Mouse (Mus musculus): ENCODE measurements around the gene Plekhg3. TPM values are rescaled to one million over a fixed set of nuclear protein-coding genes. Genes with fewer than 3 reads are reported as not detected.

Gene Plekhg3
- 3.3 and 4.1 TPM in 2 replicates for polyA plus RNA-seq (2015; fragmentation: Nextera tagmentation; extraction: Ambion mirVana)

DNA sequence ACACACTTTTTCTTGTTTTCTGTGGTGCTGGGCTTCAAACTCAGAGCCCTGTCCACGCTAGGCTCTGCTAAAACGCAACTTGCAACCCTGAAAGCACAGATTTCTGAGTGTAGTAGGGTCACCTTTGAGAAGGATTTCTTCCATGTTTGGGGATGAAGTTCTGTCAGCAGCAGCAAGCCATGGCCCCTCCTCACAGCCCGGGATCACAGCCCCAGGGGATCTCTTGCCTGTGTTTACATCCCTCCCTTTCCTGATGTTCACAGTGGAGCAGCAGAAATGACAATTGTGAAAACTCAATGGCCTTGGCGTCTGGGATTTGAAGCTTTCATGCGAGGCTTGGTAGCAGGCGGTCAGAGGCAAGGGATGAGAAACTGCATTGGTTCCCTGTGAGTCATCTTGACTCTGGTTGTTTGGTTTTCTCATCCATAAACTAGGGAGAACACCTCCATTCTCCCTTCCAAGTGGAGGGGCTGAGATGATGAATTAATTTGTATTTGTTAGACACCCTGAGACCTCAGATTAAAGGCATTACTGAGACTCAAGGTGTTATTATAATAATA, at the start of gene Plekhg3:
TSS of gene Plekhg3 (plus strand) at position 312 of the 560 bp plus-strand sequence.
- H3K9ac ChIP-seq = no peak within 1 kb of the TSS
- H3K27me3 ChIP-seq = peaks cover 91% of the 10 kb centered on the region
- H3K4me2 ChIP-seq = peak within 1 kb of the TSS; percentile 63; the same call in 1 of the 2 replicates

DNA sequence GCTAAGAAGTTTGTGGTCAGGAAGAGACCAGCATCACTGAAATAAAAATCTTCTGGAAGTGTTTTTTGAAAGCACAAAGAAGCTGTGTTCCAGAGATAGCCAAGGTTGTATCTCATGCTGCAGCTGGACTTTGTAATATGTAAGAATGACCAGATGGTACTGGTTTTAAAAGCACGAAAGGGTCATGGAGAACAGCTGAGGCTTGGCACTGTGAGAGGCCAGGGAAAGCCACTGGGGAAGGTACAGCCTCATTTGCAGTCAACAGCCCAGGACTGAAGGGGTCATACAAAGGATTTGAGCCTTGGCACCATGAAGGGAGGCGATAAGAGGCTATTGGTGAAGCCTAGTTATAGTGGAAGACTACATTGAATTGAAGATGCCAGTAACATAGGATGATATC, 48.2 kb upstream of the Plekhg3 start:
- Histone ChIP-seq H3K36me3 (replicated peaks) (no peaks in the 10 kb centered on the region), H3K4me3 (replicated peaks) (no peak overlapping the region), H3K4me2 (no peak overlapping the region), H3K4me1 (replicated peaks) (no peaks in the 10 kb centered on the region), H3K27me3 (no peaks in the 10 kb centered on the region), H3K9ac (no peak overlapping the region), H3K27ac (replicated peaks) (no peak overlapping the region), H3K9me3 (replicated peaks) (no peaks in the 10 kb centered on the region)
- ATAC-seq (ENCODE audit: insufficient read depth) = no peak
- 59% methylated on average over 2 of the region's 2 CpGs for WGBS (ENCODE audit: insufficient replicate concordance)

More for the DNA sequence above, at the start of gene Plekhg3:
- Histone ChIP-seq H3K4me1 (replicated peaks) (peaks cover 28% of the 10 kb centered on the region; the same call in 1 of the 2 replicates), H3K36me3 (replicated peaks) (no peaks in the 10 kb centered on the region), H3K4me3 (replicated peaks) (no peak within 1 kb of the TSS), H3K27ac (replicated peaks) (no peak within 1 kb of the TSS; the same call in 1 of the 2 replicates), H3K9me3 (replicated peaks) (no peaks in the 10 kb centered on the region)
- 49% methylated on average over 6 of the region's 6 CpGs for WGBS (ENCODE audit: insufficient replicate concordance)
- no peak for ATAC-seq (ENCODE audit: insufficient read depth)

DNA sequence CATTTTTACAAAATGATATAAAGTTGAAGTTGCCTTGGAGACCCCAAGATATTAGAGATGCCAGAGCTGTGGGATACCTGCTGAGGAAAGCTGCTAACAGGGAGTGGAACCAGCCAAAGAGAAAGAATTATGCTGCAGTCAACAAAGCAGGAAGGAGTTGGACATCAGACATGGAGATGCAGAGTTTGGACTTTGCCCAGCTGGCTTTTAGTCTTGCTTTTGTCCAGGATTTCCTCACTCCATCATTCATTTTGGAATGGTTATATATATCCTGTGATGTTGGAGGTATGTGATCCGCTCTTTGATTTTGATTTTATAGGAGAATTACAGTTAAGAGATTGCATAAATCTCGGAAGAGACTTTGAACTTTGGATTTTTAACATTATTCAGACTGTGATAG, 47.7 kb upstream of the Plekhg3 start:
- Histone ChIP-seq H3K4me3 (replicated peaks) (no peak overlapping the region), H3K27me3 (no peaks in the 10 kb centered on the region), H3K36me3 (replicated peaks) (no peaks in the 10 kb centered on the region), H3K4me2 (no peak overlapping the region), H3K9me3 (replicated peaks) (no peaks in the 10 kb centered on the region), H3K27ac (replicated peaks) (no peak overlapping the region), H3K9ac (no peak overlapping the region), H3K4me1 (replicated peaks) (no peaks in the 10 kb centered on the region)
- WGBS (ENCODE audit: insufficient replicate concordance) = 67% methylated on average over 2 of the region's 2 CpGs
- ATAC-seq (ENCODE audit: insufficient read depth) = no peak

DNA sequence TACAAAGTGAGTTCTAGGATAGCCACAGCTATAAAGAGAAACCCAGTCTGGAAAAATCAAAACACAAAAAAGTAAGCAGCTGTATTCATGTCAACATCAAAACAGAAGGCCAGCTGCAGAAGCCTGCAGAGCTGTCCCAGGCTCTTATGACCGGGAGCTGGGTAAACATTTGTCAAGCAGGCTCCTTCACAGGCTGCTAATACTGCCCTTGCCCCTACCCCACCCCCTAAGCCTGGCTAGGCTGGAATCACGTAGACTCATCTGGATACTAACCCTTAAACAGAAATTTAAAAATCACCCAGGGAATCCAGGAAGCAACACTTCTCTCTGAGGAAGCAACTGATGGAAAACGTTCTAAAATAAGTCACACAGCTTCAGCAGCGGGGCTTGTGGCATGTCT, 45.8 kb upstream of the Plekhg3 start:
- WGBS (ENCODE audit: insufficient replicate concordance) = 28% methylated on average over 4 of the region's 4 CpGs
- Histone ChIP-seq H3K9ac (no peak overlapping the region), H3K27ac (replicated peaks) (no peak overlapping the region), H3K9me3 (replicated peaks) (no peaks in the 10 kb centered on the region), H3K4me2 (no peak overlapping the region), H3K36me3 (replicated peaks) (no peaks in the 10 kb centered on the region), H3K4me1 (replicated peaks) (no peaks in the 10 kb centered on the region), H3K4me3 (replicated peaks) (no peak overlapping the region), H3K27me3 (no peaks in the 10 kb centered on the region)
- no peak for ATAC-seq (ENCODE audit: insufficient read depth)

DNA sequence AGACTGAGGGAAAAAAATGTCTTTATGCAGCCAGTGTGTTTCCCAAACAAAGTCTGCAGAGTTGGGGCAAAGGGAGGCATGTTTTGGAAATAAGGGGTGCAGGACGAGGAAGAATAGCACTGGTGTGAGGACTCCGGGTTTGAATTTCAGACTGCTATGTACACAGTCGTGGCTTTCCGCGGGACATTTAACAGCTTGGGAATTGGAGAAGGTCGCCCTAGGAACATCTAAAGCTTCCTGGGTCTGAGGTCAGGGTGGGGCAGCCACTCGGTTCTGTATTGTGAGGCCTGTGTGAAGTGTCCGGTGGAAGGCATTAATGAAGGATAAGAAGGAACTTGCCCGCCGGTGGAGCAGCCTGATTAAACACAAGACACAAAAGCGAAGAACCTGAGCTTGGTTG, 45.3 kb upstream of the Plekhg3 start:
- Histone ChIP-seq H3K9me3 (replicated peaks) (no peaks in the 10 kb centered on the region), H3K27ac (replicated peaks) (no peak overlapping the region), H3K36me3 (replicated peaks) (no peaks in the 10 kb centered on the region), H3K9ac (no peak overlapping the region), H3K4me1 (replicated peaks) (no peaks in the 10 kb centered on the region), H3K27me3 (no peaks in the 10 kb centered on the region), H3K4me3 (replicated peaks) (no peak overlapping the region), H3K4me2 (no peak overlapping the region)
- ATAC-seq (ENCODE audit: insufficient read depth) = no peak
- WGBS (ENCODE audit: insufficient replicate concordance) = 43% methylated on average over 11 of the region's 11 CpGs

DNA sequence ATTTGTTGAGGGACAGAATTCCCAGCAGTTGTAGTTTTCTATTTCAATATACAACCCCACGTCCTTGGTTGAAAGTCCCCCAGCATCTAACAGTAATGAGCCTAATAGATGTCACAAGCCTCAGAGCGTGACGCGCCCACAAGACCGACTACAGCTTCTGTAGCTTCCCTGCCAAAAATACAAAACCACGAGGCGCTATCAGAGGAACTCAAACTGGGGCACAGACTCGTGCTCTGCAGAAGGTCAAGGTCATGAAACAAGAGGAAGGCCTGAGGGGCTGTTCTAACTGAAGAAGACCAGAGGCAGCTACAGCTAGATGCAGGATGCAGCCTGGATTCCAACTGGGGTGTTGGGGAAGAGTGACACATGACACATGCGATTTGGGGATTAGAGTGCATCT, 43.7 kb upstream of the Plekhg3 start:
- Histone ChIP-seq H3K4me1 (replicated peaks) (no peaks in the 10 kb centered on the region), H3K36me3 (replicated peaks) (no peaks in the 10 kb centered on the region), H3K27ac (replicated peaks) (no peak overlapping the region), H3K4me3 (replicated peaks) (no peak overlapping the region), H3K4me2 (no peak overlapping the region), H3K9me3 (replicated peaks) (no peaks in the 10 kb centered on the region), H3K9ac (no peak overlapping the region), H3K27me3 (no peaks in the 10 kb centered on the region)
- WGBS (ENCODE audit: insufficient replicate concordance) = 24% methylated on average over 9 of the region's 9 CpGs
- no peak for ATAC-seq (ENCODE audit: insufficient read depth)

DNA sequence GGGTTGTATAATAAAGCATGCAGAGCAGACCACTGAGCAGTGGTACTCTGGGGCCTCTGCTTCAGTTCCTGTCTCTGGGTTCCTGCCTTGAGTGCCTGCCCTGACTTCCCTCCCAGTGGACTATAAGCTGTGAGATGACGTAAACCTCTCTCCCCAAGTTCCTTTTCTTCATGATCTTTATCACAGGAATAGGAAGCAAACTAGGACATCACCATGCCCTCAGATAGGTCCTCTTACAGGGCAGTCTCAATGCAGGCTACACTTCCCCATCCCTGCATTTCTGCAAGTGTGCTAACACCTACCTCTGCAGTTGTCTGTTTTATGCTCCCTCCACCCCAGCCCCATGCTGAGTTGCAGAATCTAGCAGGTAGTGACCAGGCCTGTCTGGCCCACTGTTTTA, 39.9 kb upstream of the Plekhg3 start:
- no peak overlapping the region for H3K27ac ChIP-seq (replicated peaks)
- no peaks in the 10 kb centered on the region for H3K4me1 ChIP-seq (replicated peaks)
- no peaks in the 10 kb centered on the region for H3K36me3 ChIP-seq (replicated peaks)
- no peak overlapping the region for H3K9ac ChIP-seq
- H3K4me2 ChIP-seq = no peak overlapping the region
- WGBS (ENCODE audit: insufficient replicate concordance) = 50% methylated on average over 1 of the region's 1 CpGs
- no peak for ATAC-seq (ENCODE audit: insufficient read depth)
- H3K27me3 ChIP-seq = peaks cover 8% of the 10 kb centered on the region
- no peak overlapping the region for H3K4me3 ChIP-seq (replicated peaks)
- H3K9me3 ChIP-seq (replicated peaks) = no peaks in the 10 kb centered on the region

DNA sequence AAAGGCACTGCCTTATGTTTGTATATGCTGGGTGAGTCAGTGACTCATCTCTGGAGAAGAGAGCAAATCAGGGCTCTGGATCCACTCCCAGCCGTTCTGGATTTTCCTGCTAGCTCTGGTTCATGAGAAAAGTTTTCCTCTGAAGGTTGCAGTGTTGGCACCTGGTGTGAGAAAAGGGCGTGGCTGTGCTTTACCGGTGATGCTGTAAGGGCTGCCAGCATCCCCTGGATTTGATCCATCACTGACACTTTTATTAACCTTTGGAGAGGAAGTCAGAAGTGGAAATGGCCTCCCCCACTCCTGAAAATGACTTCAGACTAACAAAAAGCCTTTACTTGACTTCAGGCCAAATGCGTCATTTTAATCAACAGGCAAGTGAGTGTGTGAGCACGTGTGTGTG, 37.2 kb upstream of the Plekhg3 start:
- Histone ChIP-seq H3K4me1 (replicated peaks) (no peaks in the 10 kb centered on the region), H3K4me2 (no peak overlapping the region), H3K36me3 (replicated peaks) (no peaks in the 10 kb centered on the region), H3K27ac (replicated peaks) (no peak overlapping the region), H3K9ac (no peak overlapping the region), H3K9me3 (replicated peaks) (no peaks in the 10 kb centered on the region), H3K27me3 (peaks cover 12% of the 10 kb centered on the region), H3K4me3 (replicated peaks) (no peak overlapping the region)
- ATAC-seq (ENCODE audit: insufficient read depth) = no peak
- WGBS (ENCODE audit: insufficient replicate concordance) = 52% methylated on average over 5 of the region's 5 CpGs

DNA sequence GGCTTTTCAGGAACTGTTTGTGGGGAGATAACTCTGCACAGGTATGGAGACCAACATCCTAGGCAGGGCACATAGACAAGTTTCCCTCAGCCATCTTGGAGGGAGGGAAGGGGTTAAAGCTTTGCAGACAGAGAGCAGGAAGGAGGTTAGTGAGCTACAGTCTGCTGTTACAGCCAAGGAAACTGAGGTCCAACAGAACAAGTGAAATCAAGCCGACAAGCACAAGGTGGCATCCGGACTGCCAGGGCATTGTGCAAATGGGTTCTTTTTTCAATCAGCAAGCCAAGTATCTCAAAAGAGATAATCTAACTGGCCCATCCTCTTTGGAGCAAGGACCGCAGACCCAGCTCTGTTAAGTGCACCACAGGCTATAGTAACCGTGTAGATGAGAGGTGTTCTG, 35.3 kb upstream of the Plekhg3 start:
- Histone ChIP-seq H3K4me3 (replicated peaks) (no peak overlapping the region), H3K36me3 (replicated peaks) (no peaks in the 10 kb centered on the region), H3K4me1 (replicated peaks) (peaks cover 5% of the 10 kb centered on the region), H3K9me3 (replicated peaks) (no peaks in the 10 kb centered on the region), H3K27ac (replicated peaks) (no peak overlapping the region), H3K4me2 (no peak overlapping the region), H3K27me3 (peaks cover 12% of the 10 kb centered on the region), H3K9ac (no peak overlapping the region)
- no peak for ATAC-seq (ENCODE audit: insufficient read depth)
- WGBS (ENCODE audit: insufficient replicate concordance) = 30% methylated on average over 4 of the region's 4 CpGs

DNA sequence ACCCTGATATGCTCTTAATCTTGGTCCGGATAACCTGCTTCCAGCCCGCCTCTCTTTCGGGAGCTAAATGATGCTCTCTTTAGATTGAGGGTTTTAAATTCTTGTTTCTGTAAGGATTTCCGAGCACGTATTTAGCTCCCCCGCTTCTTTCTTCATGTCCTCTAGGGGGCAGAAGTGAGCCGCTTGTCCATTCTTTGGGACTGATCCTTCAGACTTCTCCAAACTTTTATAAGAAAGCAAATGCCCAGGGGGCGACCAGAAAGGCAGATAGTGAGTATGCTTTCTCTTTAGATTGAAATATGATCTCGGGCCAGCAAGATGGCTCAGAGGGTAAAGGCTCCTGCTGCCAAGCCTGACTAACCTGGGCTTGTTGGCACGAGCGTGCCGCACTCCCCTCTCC, 34.4 kb upstream of the Plekhg3 start:
- 24% methylated on average over 12 of the region's 12 CpGs for WGBS (ENCODE audit: insufficient replicate concordance)
- no peak overlapping the region for H3K9ac ChIP-seq

DNA sequence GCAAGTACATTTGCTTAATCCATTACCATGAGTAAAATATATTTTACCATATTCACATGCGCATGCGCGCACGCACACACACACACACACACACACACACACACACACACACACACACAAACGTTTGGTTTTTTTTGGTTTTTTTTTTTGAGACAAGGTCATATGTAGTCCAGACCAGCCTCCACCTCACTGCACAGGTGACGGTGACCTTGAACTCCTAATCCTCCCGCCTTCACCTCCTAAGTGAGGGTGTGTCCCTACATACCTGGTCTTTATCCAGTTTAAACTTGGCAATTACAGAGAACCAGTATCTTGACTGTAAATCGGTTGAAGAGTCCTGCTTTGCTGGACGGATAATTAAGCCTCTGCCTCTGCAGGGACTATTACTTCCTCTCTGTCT, 31.4 kb upstream of the Plekhg3 start:
- H3K36me3 ChIP-seq (replicated peaks) = no peaks in the 10 kb centered on the region
- no peak overlapping the region for H3K4me2 ChIP-seq
- ATAC-seq (ENCODE audit: insufficient read depth) = no peak
- WGBS (ENCODE audit: insufficient replicate concordance) = 66% methylated on average over 9 of the region's 9 CpGs
- H3K9ac ChIP-seq = no peak overlapping the region
- no peak overlapping the region for H3K27ac ChIP-seq (replicated peaks)
- H3K27me3 ChIP-seq = peaks cover 12% of the 10 kb centered on the region
- no peaks in the 10 kb centered on the region for H3K9me3 ChIP-seq (replicated peaks)
- no peak overlapping the region for H3K4me3 ChIP-seq (replicated peaks)
- H3K4me1 ChIP-seq (replicated peaks) = peaks cover 5% of the 10 kb centered on the region

More for the DNA sequence above, 34.4 kb upstream of the Plekhg3 start:
- Histone ChIP-seq H3K9me3 (replicated peaks) (no peaks in the 10 kb centered on the region), H3K4me1 (replicated peaks) (peaks cover 5% of the 10 kb centered on the region), H3K4me3 (replicated peaks) (no peak overlapping the region), H3K27ac (replicated peaks) (no peak overlapping the region), H3K36me3 (replicated peaks) (no peaks in the 10 kb centered on the region), H3K4me2 (no peak overlapping the region), H3K27me3 (peaks cover 12% of the 10 kb centered on the region)
- ATAC-seq (ENCODE audit: insufficient read depth) = no peak

DNA sequence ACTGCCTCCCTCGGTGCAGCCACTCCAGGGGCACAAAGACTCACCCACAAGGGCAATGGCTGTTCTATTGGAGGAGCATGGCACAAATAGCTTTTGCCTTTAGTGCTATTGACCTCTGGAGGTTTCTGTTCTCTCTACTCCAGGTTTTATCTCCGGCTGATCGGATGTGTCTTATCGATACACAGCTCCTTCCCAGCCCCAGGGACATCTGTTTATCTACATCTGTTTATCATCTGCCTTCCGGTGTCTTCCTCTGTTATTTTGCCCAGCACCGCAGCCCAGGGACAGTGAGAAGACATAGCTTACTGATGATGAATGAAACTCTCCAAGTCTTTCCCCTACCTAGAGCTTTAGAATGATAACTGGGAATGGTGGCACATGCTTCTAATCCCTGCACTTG, 30.6 kb upstream of the Plekhg3 start:
- no peak for ATAC-seq (ENCODE audit: insufficient read depth)
- WGBS (ENCODE audit: insufficient replicate concordance) = 50% methylated on average over 6 of the region's 6 CpGs
- Histone ChIP-seq H3K9ac (no peak overlapping the region), H3K27me3 (peaks cover 11% of the 10 kb centered on the region), H3K27ac (replicated peaks) (no peak overlapping the region), H3K9me3 (replicated peaks) (no peaks in the 10 kb centered on the region), H3K4me1 (replicated peaks) (peaks cover 5% of the 10 kb centered on the region), H3K36me3 (replicated peaks) (no peaks in the 10 kb centered on the region), H3K4me2 (no peak overlapping the region), H3K4me3 (replicated peaks) (no peak overlapping the region)

All from liver, embryonic 15.5 days (tissue).